Mouse (Mus musculus) ES-E14 (cell line): ENCODE measurements around the gene Ankrd53. TPM values are rescaled to one million over a fixed set of nuclear protein-coding genes. Genes with fewer than 3 reads are reported as not detected.
"Not testable (repeated sequence)": the region's sequence is repeated elsewhere in the genome, so short reads cannot be mapped to it uniquely, and the experiment has no call there.

Experiments used
- DNase-seq: peaks from one replicate; pipeline ENCODE4 v3.0.0-alpha.2; 2013; ENCODE audit warnings: low read depth, low spot score
- H3K27ac ChIP-seq: 2 replicates; pipeline ENCODE4 v1.5.1; 2012; ENCODE audit warnings: low read depth, mild to moderate bottlenecking, low read length, moderate library complexity, mixed read lengths; ENCODE audit not compliant: poor library complexity, insufficient read depth, severe bottlenecking
- H3K36me3 ChIP-seq: 2 replicates; pipeline ENCODE4 v1.6.1; 2012; ENCODE audit warnings: mild to moderate bottlenecking, low read length, moderate library complexity, mixed read lengths; ENCODE audit not compliant: control insufficient read depth, poor library complexity, insufficient read depth, severe bottlenecking
- H3K4me1 ChIP-seq, 2 experiments: fragments of 150-350 bp in 1 of 2; sonication (generic) in 1 of 2; 2 replicates each; pipeline ENCODE4 v1.6.1; 2012; ENCODE audit warnings: low read length in 2 of 2, mild to moderate bottlenecking in 1 of 2, mixed read lengths in 1 of 2; ENCODE audit not compliant: control insufficient read depth in 2 of 2, insufficient read depth in 2 of 2, poor library complexity in 1 of 2
- H3K4me3 ChIP-seq, 2 experiments: fragments of 150-350 bp in 1 of 2; sonication (generic) in 1 of 2; 2 replicates each; pipeline ENCODE4 v1.5.1; 2012; ENCODE audit warnings: low read length in 2 of 2, low read depth in 1 of 2, mild to moderate bottlenecking in 1 of 2, mixed read lengths in 1 of 2; ENCODE audit not compliant: insufficient read depth in 1 of 2, poor library complexity in 1 of 2, severe bottlenecking in 1 of 2
- H3K9ac ChIP-seq: 2 replicates; pipeline ENCODE4 v1.6.1; 2012; ENCODE audit warnings: low read depth, mild to moderate bottlenecking, low read length, mixed read lengths; ENCODE audit not compliant: poor library complexity, insufficient read depth, severe bottlenecking
- H3K9me3 ChIP-seq: fragments of 150-350 bp; sonication (generic); 2 replicates; pipeline ENCODE4 v1.6.1; 2012; ENCODE audit warnings: low read depth, mild to moderate bottlenecking, low read length; ENCODE audit not compliant: control insufficient read depth, insufficient read depth
- CHD2 ChIP-seq: IDR thresholded peaks from 2 replicates; pipeline ENCODE4 v1.6.1; 2014; ENCODE audit warnings: mild to moderate bottlenecking, low read depth, low read length, inconsistent platforms
- HCFC1 ChIP-seq: IDR thresholded peaks from 2 replicates; pipeline ENCODE4 v1.6.1; 2012; ENCODE audit warnings: low read length, inconsistent platforms, borderline replicate concordance; ENCODE audit not compliant: insufficient read depth
- MAFK ChIP-seq: IDR thresholded peaks from 2 replicates; pipeline ENCODE4 v1.6.1; 2014; ENCODE audit warnings: mild to moderate bottlenecking, low read depth, low read length, inconsistent platforms; ENCODE audit not compliant: insufficient read depth
- ZC3H11A ChIP-seq: IDR thresholded peaks from 2 replicates; pipeline ENCODE4 v1.6.1; 2012; ENCODE audit warnings: low read depth, mild to moderate bottlenecking, inconsistent platforms, low read length, borderline replicate concordance
- ZNF384 ChIP-seq: IDR thresholded peaks from 2 replicates; pipeline ENCODE4 v1.6.1; 2012; ENCODE audit warnings: low read depth, low read length, inconsistent platforms
- in situ Hi-C, 2 experiments: fragments of 600-800 bp; cut with MboI; formaldehyde crosslinking; loops; one replicate each; pipeline ENCODE4 v1.15.1; 2025; ENCODE audit warnings: low sequenced_read_pairs in 2 of 2, inconsistent platforms in 1 of 2; ENCODE audit not compliant: unreplicated experiment in 2 of 2
- total RNA-seq: library from RNA; depleted of rRNA; stranded (reverse); fragments of 300-350 nt; gene quantifications from 2 replicates; pipeline ENCODE4 v1.2.3, GENCODE M21; 2012

Gene Ankrd53
- total RNA-seq, 1 experiment, result 0.18 TPM

- no peak overlapping the region for H3K27ac ChIP-seq
- H3K4me1 ChIP-seq, result peaks cover 0 to 5% of the 10 kb centered on the region in 2 experiments; a peak in 2 of 4 replicates
- no peak overlapping the region for H3K4me3 ChIP-seq
- H3K9me3 ChIP-seq, result no peaks in the 10 kb centered on the region
- no peaks in the 10 kb centered on the region for H3K36me3 ChIP-seq
- DNase-seq, result no peak
- in situ Hi-C loops, result no loop called here
- H3K9ac ChIP-seq, result no peak overlapping the region
- TF ChIP-seq MAFK (no peak), ZNF384 (no peak), ZC3H11A (peak; percentile 71; the same call in 1 of the 2 replicates), CHD2 (no peak), HCFC1 (no peak)
Observed at GRCm38 (mm10) chr6:83779026-83779425, 16.6 kb downstream of the Ankrd53 start.

GRCm38 (mm10) chr6:83786426-83786825 lies 24.0 kb downstream of the Ankrd53 start:
- in situ Hi-C loops, result no loop called here
- no peaks in the 10 kb centered on the region for H3K36me3 ChIP-seq
- H3K4me1 ChIP-seq, result peaks cover 0 to 1% of the 10 kb centered on the region in 2 experiments; a peak in 1 of 4 replicates
- DNase-seq, result no peak
- no peak overlapping the region for H3K4me3 ChIP-seq
- H3K9me3 ChIP-seq, result no peaks in the 10 kb centered on the region
- TF ChIP-seq ZNF384 (no peak), MAFK (no peak)
- no peak overlapping the region for H3K9ac ChIP-seq
- H3K27ac ChIP-seq, result no peak overlapping the region

- peaks cover 0 to 3% of the 10 kb centered on the region in 2 experiments; a peak in 2 of 4 replicates for H3K4me1 ChIP-seq
- H3K36me3 ChIP-seq, result no peaks in the 10 kb centered on the region
- H3K27ac ChIP-seq, result no peak overlapping the region
- no peak for DNase-seq
- in situ Hi-C loops, result no loop called here
- H3K9me3 ChIP-seq, result no peaks in the 10 kb centered on the region
- no peak overlapping the region for H3K9ac ChIP-seq
- H3K4me3 ChIP-seq, result no peak overlapping the region
- TF ChIP-seq CHD2 (no peak), MAFK (no peak), HCFC1 (no peak), ZNF384 (no peak), ZC3H11A (no peak)
Observed at GRCm38 (mm10) chr6:83788554-83788953, 26.1 kb downstream of the Ankrd53 start.

GRCm38 (mm10) chr6:83790533-83790932 lies 28.1 kb downstream of the Ankrd53 start:
- H3K27ac ChIP-seq, H3K9me3 ChIP-seq, H3K4me1 ChIP-seq, H3K36me3 ChIP-seq, H3K9ac ChIP-seq, DNase-seq, H3K4me3 ChIP-seq, in situ Hi-C loops: not testable (repeated sequence)

- no peak for TF ChIP-seq HCFC1
- no peak for TF ChIP-seq ZC3H11A
- TF ChIP-seq CHD2, result no peak
- no peak for TF ChIP-seq MAFK
- TF ChIP-seq ZNF384, result no peak
- Histone ChIP-seq H3K36me3 (no peaks in the 10 kb centered on the region), H3K4me1 (peaks cover 3% of the 10 kb centered on the region in 2 experiments; a peak in 2 of 4 replicates), H3K27ac (no peak overlapping the region), H3K9ac (no peak overlapping the region), H3K4me3 (no peak overlapping the region), H3K9me3 (no peaks in the 10 kb centered on the region)
- in situ Hi-C loops, result no loop called here
- no peak for DNase-seq
Observed at GRCm38 (mm10) chr6:83791251-83791890, 28.9 kb downstream of the Ankrd53 start.
